Comparison of ENCODE assay signal across 22 mouse cellular contexts in the genomic region with DNA sequence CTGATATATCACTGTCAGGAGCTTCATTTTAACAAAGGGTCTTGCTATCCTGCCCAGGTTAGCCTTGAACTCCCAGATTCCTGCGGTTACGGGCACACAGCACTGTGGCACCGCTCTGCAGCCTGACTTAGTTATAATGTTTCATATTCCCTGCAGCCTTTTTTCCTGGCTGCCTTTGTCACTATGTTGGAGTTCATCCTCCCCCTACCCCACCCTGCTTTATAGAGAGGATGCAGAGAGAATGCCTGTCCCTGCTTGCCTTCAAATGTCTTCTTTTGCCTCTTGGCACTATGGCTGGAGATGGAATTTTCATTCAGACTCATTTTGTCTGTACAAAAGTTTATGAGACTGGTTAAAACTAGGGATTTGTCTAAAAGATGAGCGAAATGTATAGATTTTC. TPM values are rescaled to one million over a fixed set of nuclear protein-coding genes. Genes with fewer than 3 reads are reported as not detected.
DNase-seq lines count a peak whose midpoint lies in the region; ATAC-seq and TF ChIP-seq lines count a peak whose summit lies in the region.
"Had no signal": no experiment of that assay in that cellular context is flagged by ENCODE, and none has a peak within 500 bp of the region (broad histone marks: within the 10 kb centered on the region; RNA-seq: fewer than 3 reads in every experiment).

No protein-coding gene starts in this region.

- H3K27me3 ChIP-seq in embryonic facial prominence, embryonic 14.5 days (replicated peaks; ENCODE audit: control insufficient read depth, insufficient read depth, low read length): no peaks in the 10 kb centered on the region
- H3K27me3 ChIP-seq in embryonic facial prominence, embryonic 10.5 days (replicated peaks; ENCODE audit: low read depth, poor library complexity, severe bottlenecking): no peaks in the 10 kb centered on the region
- H3K27me3 ChIP-seq in limb, embryonic 14.5 days (ENCODE audit: control insufficient read depth, insufficient read depth, low read length): no peaks in the 10 kb centered on the region
- no peaks in the 10 kb centered on the region for H3K27me3 ChIP-seq in limb, embryonic 10.5 days (ENCODE audit: low read depth, poor library complexity, severe bottlenecking)
- H3K27me3 ChIP-seq: CH12.LX, Patski had no signal

- no peak overlapping the region for H3K4me3 ChIP-seq in embryonic facial prominence, embryonic 14.5 days (ENCODE audit: low read depth, low read length)
- H3K4me3 ChIP-seq in embryonic facial prominence, embryonic 10.5 days: no peak overlapping the region
- no peak overlapping the region for H3K4me3 ChIP-seq in limb, embryonic 14.5 days (replicated peaks; ENCODE audit: low read length)
- no peak overlapping the region for H3K4me3 ChIP-seq in limb, embryonic 10.5 days

- no peak overlapping the region for H3K9ac ChIP-seq in embryonic facial prominence, embryonic 14.5 days (ENCODE audit: low read depth, low read length)
- H3K9ac ChIP-seq in limb, embryonic 14.5 days (ENCODE audit: low read depth, low read length, severe bottlenecking): no peak overlapping the region

- no peak overlapping the region for H3K4me2 ChIP-seq in embryonic facial prominence, embryonic 14.5 days (ENCODE audit: low read depth, low read length)
- no peak overlapping the region for H3K4me2 ChIP-seq in limb, embryonic 14.5 days (replicated peaks; ENCODE audit: low read depth, low read length, severe bottlenecking)

- no peak for TF ChIP-seq POLR2A in limb, embryonic 14.5 days (IDR thresholded peaks at IDR 0.05; ENCODE audit: borderline replicate concordance, extremely low read depth, insufficient read depth, insufficient read length)

- intact Hi-C loops in heart, postnatal 10 days (cut with DNase I): no loop called here

- DNase-seq in embryonic facial prominence, embryonic 14.5 days (ENCODE audit: low spot score): peak; percentile 53
- DNase-seq in embryonic facial prominence, embryonic 10.5 days (ENCODE audit: low spot score): no peak
- DNase-seq in limb, embryonic 14.5 days (ENCODE audit: low spot score): peak; percentile 23
- DNase-seq in limb, embryonic 10.5 days (ENCODE audit: low spot score): no peak
- peak; percentile 39 for DNase-seq in testis, postnatal 14 days (ENCODE audit: low spot score)
- no peak for DNase-seq in testis, postnatal 10 days (ENCODE audit: low spot score)
- DNase-seq in fat pad, adult 2 months (ENCODE audit: extremely low read depth, low read depth, low spot score): peak; percentile 58
- DNase-seq in heart, postnatal 10 days: no peak
- DNase-seq: adrenal gland, adult 2 months; adrenal gland, adult 8-10 months; adrenal gland, postnatal 10 days; adrenal gland, postnatal 14 days; adrenal gland, postnatal 25 days; adrenal gland, postnatal 36 days; B cell, adult 2 months; cerebellum, adult 11 months; cerebellum, adult 11-12 months had no signal

- H3K36me3 ChIP-seq in embryonic facial prominence, embryonic 14.5 days (ENCODE audit: control insufficient read depth, insufficient read depth, low read length): no peaks in the 10 kb centered on the region
- H3K36me3 ChIP-seq in embryonic facial prominence, embryonic 10.5 days (replicated peaks): no peaks in the 10 kb centered on the region
- H3K36me3 ChIP-seq in limb, embryonic 14.5 days (ENCODE audit: control insufficient read depth, insufficient read depth, low read length): no peaks in the 10 kb centered on the region
- no peaks in the 10 kb centered on the region for H3K36me3 ChIP-seq in limb, embryonic 10.5 days
- H3K36me3 ChIP-seq: G1E had no signal

- 85% methylated on average over 4 of the region's 4 CpGs for WGBS in embryonic facial prominence, embryonic 14.5 days
- 89% methylated on average over 4 of the region's 4 CpGs for WGBS in embryonic facial prominence, embryonic 10.5 days
- 78% methylated on average over 4 of the region's 4 CpGs for WGBS in limb, embryonic 14.5 days
- 90% methylated on average over 4 of the region's 4 CpGs for WGBS in limb, embryonic 10.5 days

- no peak overlapping the region for H3K27ac ChIP-seq in embryonic facial prominence, embryonic 14.5 days (replicated peaks; ENCODE audit: low read depth, low read length)
- no peak overlapping the region for H3K27ac ChIP-seq in embryonic facial prominence, embryonic 10.5 days (replicated peaks)
- H3K27ac ChIP-seq in limb, embryonic 14.5 days (replicated peaks; ENCODE audit: low read depth, low read length): no peak overlapping the region
- H3K27ac ChIP-seq in limb, embryonic 10.5 days: no peak overlapping the region

- no peaks in the 10 kb centered on the region for H3K9me3 ChIP-seq in embryonic facial prominence, embryonic 14.5 days (ENCODE audit: control insufficient read depth, low read length)
- H3K9me3 ChIP-seq in embryonic facial prominence, embryonic 10.5 days: no peaks in the 10 kb centered on the region
- no peaks in the 10 kb centered on the region for H3K9me3 ChIP-seq in limb, embryonic 14.5 days (ENCODE audit: control insufficient read depth, low read length)
- H3K9me3 ChIP-seq in limb, embryonic 10.5 days (replicated peaks): no peaks in the 10 kb centered on the region
- H3K9me3 ChIP-seq: G1E had no signal

- no peaks in the 10 kb centered on the region for H3K4me1 ChIP-seq in embryonic facial prominence, embryonic 14.5 days (ENCODE audit: control insufficient read depth, insufficient read depth, low read length)
- H3K4me1 ChIP-seq in embryonic facial prominence, embryonic 10.5 days: no peaks in the 10 kb centered on the region
- no peaks in the 10 kb centered on the region for H3K4me1 ChIP-seq in limb, embryonic 14.5 days (ENCODE audit: control insufficient read depth, insufficient read depth, low read length)
- no peaks in the 10 kb centered on the region for H3K4me1 ChIP-seq in limb, embryonic 10.5 days

- ATAC-seq in embryonic facial prominence, embryonic 14.5 days (ENCODE audit: low read depth): peak; percentile 30; the same call in 1 of the 2 replicates
- no peak for ATAC-seq in limb, embryonic 14.5 days (ENCODE audit: low FRiP score, low read depth)
- ATAC-seq: activated CD4-positive, CD25-positive, alpha-beta regulatory T cell, adult 4 months; CD4-positive, CD25-positive, alpha-beta regulatory T cell, adult 4 months; Patski had no signal

RNA-seq across cellular contexts. Expression of a gene that starts 33.4 kb away (rescaled TPM):
- 20.9 and 24.5 TPM in 2 replicates for polyA plus RNA-seq in embryonic facial prominence, embryonic 14.5 days (2014; fragmentation: Nextera tagmentation; extraction: Ambion mirVana)
- polyA plus RNA-seq in embryonic facial prominence, embryonic 10.5 days (2016; fragmentation: Nextera tagmentation; extraction: Ambion mirVana): 46.8 and 46.9 TPM in 2 replicates
- polyA plus RNA-seq in limb, embryonic 14.5 days (2012; rRNA removed): 33.3 and 35.8 TPM in 2 replicates
- polyA plus RNA-seq in limb, embryonic 14.5 days (2014; fragmentation: Nextera tagmentation; extraction: Ambion mirVana): 24.2 and 29.2 TPM in 2 replicates
- 40.2 and 41.8 TPM in 2 replicates for polyA plus RNA-seq in limb, embryonic 10.5 days (2016; fragmentation: Nextera tagmentation; extraction: Ambion mirVana)
- 10 to 100 TPM; 28.9 to 36.8 TPM for total RNA-seq in heart, postnatal 10 days (2021)

Comparison
In these comparisons a context has a peak if more than half of its experiments do, and no peak if none do; other contexts are left out.
1. DNase-seq: peak in embryonic facial prominence, embryonic 14.5 days (single experiment), limb, embryonic 14.5 days (single experiment), testis, postnatal 14 days (single experiment) and fat pad, adult 2 months (single experiment); none in embryonic facial prominence, embryonic 10.5 days (single experiment), limb, embryonic 10.5 days (single experiment), testis, postnatal 10 days (single experiment) and heart, postnatal 10 days (0 of 2).